Mouse (Mus musculus) adrenal gland, adult (tissue): ENCODE data around the gene Gm20388.
"Not testable (repeated sequence)": the region's sequence is repeated elsewhere in the genome, so short reads cannot be mapped to it uniquely, and the experiment has no call there.

Source experiments
- DNase-seq, 2 experiments: peaks; one replicate each; pipeline ENCODE4 v3.0.0; 2022 to 2023; ENCODE audit warnings: low spot score in 1 of 2; ENCODE audit not compliant: inconsistent age in 2 of 2

Gm20388 gene

GRCm38 (mm10) chr8:123627410-123628147, 3716.9 kb downstream of the Gm20388 start:
- peak in 1 of 2 experiments; percentile 28 for DNase-seq

- DNase-seq: peak; percentile 55 to 87
These were observed 3717.8 kb downstream of the Gm20388 start for GRCm38 (mm10) chr8:123628253-123628967.

- DNase-seq: peak; percentile 74 to 90
These were observed 3718.5 kb downstream of the Gm20388 start for GRCm38 (mm10) chr8:123628968-123629755.

GRCm38 (mm10) chr8:123630058-123630457, 3719.4 kb downstream of the Gm20388 start:
- peak; percentile 23 to 59 for DNase-seq

GRCm38 (mm10) chr8:123630841-123631251, 3720.2 kb downstream of the Gm20388 start:
- DNase-seq: peak; percentile 27 to 55

- not testable (repeated sequence) for DNase-seq
These were observed 3721.1 kb downstream of the Gm20388 start for GRCm38 (mm10) chr8:123631746-123632145.

- no peak for DNase-seq
These were observed 3721.6 kb downstream of the Gm20388 start for GRCm38 (mm10) chr8:123632257-123632656.

- no peak for DNase-seq
These were observed 3723.2 kb downstream of the Gm20388 start for GRCm38 (mm10) chr8:123633801-123634200.

GRCm38 (mm10) chr8:123634395-123635131, 3723.9 kb downstream of the Gm20388 start:
- peak; percentile 45 to 90 for DNase-seq

GRCm38 (mm10) chr8:123635671-123636070, 3725.0 kb downstream of the Gm20388 start:
- DNase-seq: no peak

GRCm38 (mm10) chr8:123643330-123644051, 3732.8 kb downstream of the Gm20388 start:
- DNase-seq: peak; percentile 54 to 89

- DNase-seq: no peak
These were observed 3734.6 kb downstream of the Gm20388 start for GRCm38 (mm10) chr8:123645229-123645628.

GRCm38 (mm10) chr8:123648245-123649170, 3737.9 kb downstream of the Gm20388 start:
- peak; percentile 55 to 84 for DNase-seq

- no peak for DNase-seq
These were observed 3738.8 kb downstream of the Gm20388 start for GRCm38 (mm10) chr8:123649483-123649882.

- DNase-seq: peak in 1 of 2 experiments; percentile 53
These were observed 3740.9 kb downstream of the Gm20388 start for GRCm38 (mm10) chr8:123651390-123652098.

- peak in 1 of 2 experiments; percentile 43 for DNase-seq
These were observed 3742.0 kb downstream of the Gm20388 start for GRCm38 (mm10) chr8:123652641-123653040.

GRCm38 (mm10) chr8:123653308-123653993, 3742.8 kb downstream of the Gm20388 start, which contains the start of gene Rhou:
Gene Rhou (plus strand): TSS chr8:123653929.
- DNase-seq: peak; percentile 94 to 97
